Mouse (Mus musculus) liver, embryonic 11.5 days (tissue): ENCODE results near the gene Traf5. TPM values are rescaled to one million over a fixed set of nuclear protein-coding genes. Genes with fewer than 3 reads are reported as not detected.

Experiments
- ATAC-seq: fragments of 200-750 bp; cut with Nextera tagmentation; replicated peaks from 2 replicates; pipeline ENCODE4 v1.8.0; 2017; ENCODE audit warnings: moderate number of reproducible peaks, mild to moderate bottlenecking, moderate TSS enrichment, moderate library complexity; ENCODE audit not compliant: low FRiP score
- DNase-seq: peaks from one replicate; pipeline ENCODE4 v3.0.0-alpha.2; 2017; ENCODE audit warnings: low spot score
- H3K27ac ChIP-seq: fragments of 300-500 bp; sonication (generic); 2 replicates; pipeline ENCODE4 v1.5.1; 2014; ENCODE audit warnings: mild to moderate bottlenecking, low read depth, low read length, control low read depth
- H3K27me3 ChIP-seq: fragments of 300-500 bp; sonication (generic); replicated peaks from 2 replicates; pipeline ENCODE4 v1.6.1; 2014; ENCODE audit warnings: low read length, mixed read lengths; ENCODE audit not compliant: control insufficient read depth, insufficient read depth
- H3K36me3 ChIP-seq: fragments of 300-500 bp; sonication (generic); 2 replicates; pipeline ENCODE4 v1.6.1; 2014; ENCODE audit warnings: mild to moderate bottlenecking, low read length, moderate library complexity, mixed read lengths; ENCODE audit not compliant: control insufficient read depth, insufficient read depth
- H3K4me1 ChIP-seq: fragments of 300-500 bp; sonication (generic); replicated peaks from 2 replicates; pipeline ENCODE4 v1.6.1; 2014; ENCODE audit warnings: low read length, mixed read lengths; ENCODE audit not compliant: control insufficient read depth, insufficient read depth
- H3K4me2 ChIP-seq: fragments of 300-500 bp; sonication (generic); 2 replicates; pipeline ENCODE4 v1.6.1; 2014; ENCODE audit warnings: mild to moderate bottlenecking, control low read depth, moderate library complexity
- H3K4me3 ChIP-seq: fragments of 300-500 bp; sonication (generic); 2 replicates; pipeline ENCODE4 v1.5.1; 2014; ENCODE audit warnings: low read depth, low read length, control low read depth
- H3K9ac ChIP-seq: fragments of 300-500 bp; sonication (generic); 2 replicates; pipeline ENCODE4 v1.6.1; 2014; ENCODE audit warnings: low read depth, low read length, control low read depth
- H3K9me3 ChIP-seq: fragments of 300-500 bp; sonication (generic); 2 replicates; pipeline ENCODE4 v1.6.1; 2016; ENCODE audit warnings: low read length, inconsistent platforms, mixed read lengths; ENCODE audit not compliant: control insufficient read depth
- WGBS: fragments of 180-500 bp; shearing (Covaris S2); extraction: QIAGEN DNeasy Blood & Tissue Kit; methylation state at CpG from one replicate; pipeline ENCODE4 v1.1.7; 2014; 5-methylcytosine and 5-hydroxymethylcytosine counted together
- polyA plus RNA-seq: library from polyadenylated mRNA; unstranded; fragments of >200 nt; fragmentation: Nextera tagmentation; extraction: Ambion mirVana; gene quantifications from 2 replicates; pipeline ENCODE4 v1.2.1, GENCODE M21; 2014

Traf5 gene
- polyA plus RNA-seq, 1 experiment from 2014 or later, result 10.6 TPM

DNA sequence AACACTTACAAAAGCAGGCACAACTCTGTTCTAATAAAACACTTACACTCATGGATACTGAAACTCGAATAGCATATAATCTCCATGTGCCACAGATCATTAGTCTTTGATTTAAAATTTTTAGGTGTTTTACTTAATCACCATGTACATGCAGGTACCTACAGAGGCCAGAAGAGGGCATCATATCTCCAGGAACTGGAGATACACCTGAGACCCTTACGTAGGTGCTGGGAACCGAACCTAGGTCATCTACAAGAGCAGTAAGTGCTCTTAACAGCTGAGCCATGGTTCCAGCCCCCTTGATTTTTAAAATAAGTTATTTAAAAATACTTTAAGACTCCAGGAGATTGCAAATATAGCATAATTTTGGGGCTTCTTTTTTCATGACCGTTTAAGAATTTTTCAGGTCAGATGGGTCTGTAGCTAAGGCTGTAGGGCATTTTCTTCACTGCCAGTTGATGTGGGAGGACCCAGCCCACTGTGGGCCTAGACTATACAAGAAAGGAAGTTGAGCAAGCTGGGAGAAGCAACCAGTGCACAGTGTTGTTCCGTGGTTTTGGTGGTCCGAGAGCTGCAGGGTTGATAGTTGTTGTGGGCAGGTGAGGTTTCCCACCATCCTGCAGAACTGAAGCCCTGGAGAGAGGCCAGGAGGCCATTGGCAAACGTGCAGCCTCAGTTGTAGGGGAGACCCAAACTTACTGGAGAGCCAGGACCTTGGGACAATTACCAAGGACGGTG, 29.0 kb downstream of the Traf5 start:
- WGBS, result 83% methylated on average over 8 of the region's 8 CpGs
- no peak for DNase-seq
- H3K4me2 ChIP-seq, result no peak overlapping the region
- H3K9me3 ChIP-seq, result peaks cover 4% of the 10 kb centered on the region; the same call in 1 of the 2 replicates
- no peak overlapping the region for H3K27ac ChIP-seq
- no peak for ATAC-seq
- peaks cover 7% of the 10 kb centered on the region for H3K36me3 ChIP-seq
- no peak overlapping the region for H3K4me3 ChIP-seq
- H3K27me3 ChIP-seq, result no peaks in the 10 kb centered on the region
- no peaks in the 10 kb centered on the region for H3K4me1 ChIP-seq
- H3K9ac ChIP-seq, result no peak overlapping the region

DNA sequence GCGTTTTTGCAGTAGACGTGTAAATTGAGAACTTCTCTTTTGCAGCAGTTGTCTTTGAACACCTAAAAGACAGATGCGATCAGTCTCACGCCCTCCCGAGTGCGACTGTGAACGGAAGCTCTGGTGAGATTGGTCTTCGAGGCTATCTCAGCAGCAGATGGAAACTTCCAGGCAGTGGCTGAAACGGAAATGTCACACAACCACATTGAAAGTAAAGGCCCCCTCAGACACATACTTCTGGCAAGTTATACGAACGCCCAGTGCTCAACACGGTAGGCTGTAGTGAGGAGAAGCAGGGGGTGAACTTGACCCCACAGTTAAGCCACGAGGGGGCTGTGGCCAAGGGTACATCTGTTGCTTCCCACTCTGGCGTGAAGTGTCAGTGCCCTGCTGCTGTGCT, 29.7 kb downstream of the Traf5 start:
- no peak for ATAC-seq
- H3K4me2 ChIP-seq, result no peak overlapping the region
- H3K27ac ChIP-seq, result no peak overlapping the region
- DNase-seq, result no peak
- 72% methylated on average over 14 of the region's 14 CpGs for WGBS
- H3K4me3 ChIP-seq, result no peak overlapping the region
- no peaks in the 10 kb centered on the region for H3K4me1 ChIP-seq
- H3K9ac ChIP-seq, result no peak overlapping the region
- H3K36me3 ChIP-seq, result peaks cover 7% of the 10 kb centered on the region
- no peaks in the 10 kb centered on the region for H3K27me3 ChIP-seq
- H3K9me3 ChIP-seq, result peaks cover 4% of the 10 kb centered on the region; the same call in 1 of the 2 replicates

DNA sequence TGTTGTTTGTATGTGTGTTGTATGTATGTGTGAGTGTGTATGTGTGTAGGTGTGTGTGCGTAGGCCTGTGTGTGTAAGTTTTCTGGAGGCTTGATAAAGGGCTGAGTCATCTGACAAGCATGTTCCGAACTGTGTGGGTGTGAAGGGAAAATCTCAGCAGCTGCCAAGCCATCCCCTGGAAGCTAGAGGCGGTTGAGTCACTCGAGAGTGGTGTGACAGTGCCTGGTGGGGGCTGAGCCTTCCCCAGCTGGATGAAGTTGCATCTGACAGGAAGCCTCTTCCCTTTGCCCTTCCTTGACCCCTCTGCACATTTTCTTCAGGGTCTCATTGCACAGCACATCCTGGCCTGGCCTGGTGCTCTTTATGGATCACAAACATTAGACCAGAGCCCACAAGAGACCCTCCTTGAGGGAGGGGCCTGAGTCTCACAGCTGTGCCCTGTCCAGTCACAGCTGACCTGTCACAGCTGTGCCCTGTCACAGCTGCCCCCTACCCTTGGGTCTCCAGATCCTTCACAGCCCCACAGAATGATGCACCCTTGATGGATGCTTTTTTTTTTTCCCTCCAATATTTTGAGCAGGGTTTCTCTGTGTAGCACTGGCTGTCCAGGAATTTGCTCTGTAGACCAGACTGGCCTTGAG, 30.6 kb downstream of the Traf5 start:
- H3K27ac ChIP-seq, result no peak overlapping the region
- H3K9ac ChIP-seq, result no peak overlapping the region
- WGBS, result 66% methylated on average over 4 of the region's 4 CpGs
- no peak overlapping the region for H3K4me3 ChIP-seq
- no peak overlapping the region for H3K4me2 ChIP-seq
- peaks cover 4% of the 10 kb centered on the region; the same call in 1 of the 2 replicates for H3K9me3 ChIP-seq
- DNase-seq, result no peak
- ATAC-seq, result 0 out of 2 replicates have a peak, but pooled peaks have one; percentile 10
- H3K27me3 ChIP-seq, result no peaks in the 10 kb centered on the region
- H3K36me3 ChIP-seq, result peaks cover 12% of the 10 kb centered on the region
- no peaks in the 10 kb centered on the region for H3K4me1 ChIP-seq

DNA sequence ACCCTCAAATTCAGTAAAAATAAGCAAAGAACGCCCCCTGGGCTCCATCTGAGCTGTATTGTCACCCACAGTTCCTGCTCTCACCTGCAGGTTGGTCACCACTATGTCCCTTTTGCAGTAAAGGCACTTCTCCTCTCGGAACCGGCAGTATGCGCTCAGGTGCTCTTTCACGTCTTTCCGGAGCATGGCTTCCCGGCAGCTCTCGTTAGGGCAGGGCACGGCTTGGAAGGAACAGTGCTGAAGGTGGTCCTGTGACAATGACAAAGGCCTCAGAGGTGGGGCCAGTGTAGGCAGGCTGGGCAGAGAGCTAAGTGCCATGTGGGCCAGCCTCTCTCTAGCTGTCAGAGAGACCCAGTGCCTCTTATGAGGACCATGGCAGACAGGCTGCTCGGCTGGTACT, 33.4 kb downstream of the Traf5 start:
- no peak for ATAC-seq
- no peak for DNase-seq
- H3K36me3 ChIP-seq, result peaks cover 8% of the 10 kb centered on the region; the same call in 1 of the 2 replicates
- H3K9ac ChIP-seq, result no peak overlapping the region
- H3K4me3 ChIP-seq, result no peak overlapping the region
- H3K4me2 ChIP-seq, result no peak overlapping the region
- H3K27ac ChIP-seq, result no peak overlapping the region
- H3K27me3 ChIP-seq, result no peaks in the 10 kb centered on the region
- H3K9me3 ChIP-seq, result peaks cover 4% of the 10 kb centered on the region; the same call in 1 of the 2 replicates
- H3K4me1 ChIP-seq, result no peaks in the 10 kb centered on the region
- WGBS, result 86% methylated on average over 10 of the region's 10 CpGs

DNA sequence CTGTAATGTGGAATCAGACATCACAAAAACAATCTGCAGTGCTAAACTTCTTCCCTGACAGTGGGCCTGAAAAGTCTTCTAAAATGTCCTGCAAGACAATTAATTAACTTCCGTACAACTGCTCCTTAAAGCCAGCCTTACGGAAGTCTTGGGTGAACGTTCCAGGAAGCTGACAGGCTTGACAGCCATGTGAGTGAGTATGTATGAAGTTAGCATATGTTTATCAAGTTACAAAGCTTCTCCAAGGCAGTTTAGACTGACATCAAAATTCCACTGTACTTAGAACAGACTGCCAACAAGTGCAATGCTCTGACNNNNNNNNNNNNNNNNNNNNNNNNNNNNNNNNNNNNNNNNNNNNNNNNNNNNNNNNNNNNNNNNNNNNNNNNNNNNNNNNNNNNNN, 38.6 kb downstream of the Traf5 start:
- H3K9ac ChIP-seq, result no peak overlapping the region
- H3K4me2 ChIP-seq, result no peak overlapping the region
- no peak overlapping the region for H3K27ac ChIP-seq
- H3K4me3 ChIP-seq, result no peak overlapping the region
- 68% methylated on average over 3 of the region's 3 CpGs for WGBS
- H3K36me3 ChIP-seq, result peaks cover 6% of the 10 kb centered on the region; the same call in 1 of the 2 replicates
- H3K9me3 ChIP-seq, result no peaks in the 10 kb centered on the region
- H3K27me3 ChIP-seq, result no peaks in the 10 kb centered on the region
- no peak for ATAC-seq
- H3K4me1 ChIP-seq, result no peaks in the 10 kb centered on the region
- no peak for DNase-seq

DNA sequence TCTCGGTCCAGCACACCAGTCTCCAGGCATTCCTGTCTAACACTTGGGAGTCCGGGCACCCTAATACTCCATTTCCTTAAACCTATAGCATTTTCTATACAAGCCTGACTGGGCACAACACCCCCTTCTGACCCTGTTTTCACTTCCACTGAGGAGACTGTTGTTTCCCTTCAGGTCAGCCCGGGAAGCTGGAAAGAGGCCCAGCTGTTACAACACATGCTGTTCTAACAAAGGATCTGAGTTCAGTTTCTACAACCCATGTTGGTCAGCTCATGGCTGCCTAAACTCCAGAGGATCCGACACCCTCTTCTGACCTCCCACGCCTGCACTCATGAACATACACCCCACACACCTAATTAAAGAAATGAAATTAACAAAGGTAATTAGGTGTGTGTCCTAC, 39.4 kb downstream of the Traf5 start:
- Histone ChIP-seq H3K36me3 (peaks cover 6% of the 10 kb centered on the region; the same call in 1 of the 2 replicates), H3K4me1 (no peaks in the 10 kb centered on the region), H3K27me3 (no peaks in the 10 kb centered on the region), H3K9ac (no peak overlapping the region), H3K4me3 (no peak overlapping the region), H3K9me3 (no peaks in the 10 kb centered on the region), H3K4me2 (no peak overlapping the region), H3K27ac (no peak overlapping the region)
- WGBS, result 88% methylated on average over 5 of the region's 5 CpGs
- no peak for DNase-seq
- no peak for ATAC-seq

DNA sequence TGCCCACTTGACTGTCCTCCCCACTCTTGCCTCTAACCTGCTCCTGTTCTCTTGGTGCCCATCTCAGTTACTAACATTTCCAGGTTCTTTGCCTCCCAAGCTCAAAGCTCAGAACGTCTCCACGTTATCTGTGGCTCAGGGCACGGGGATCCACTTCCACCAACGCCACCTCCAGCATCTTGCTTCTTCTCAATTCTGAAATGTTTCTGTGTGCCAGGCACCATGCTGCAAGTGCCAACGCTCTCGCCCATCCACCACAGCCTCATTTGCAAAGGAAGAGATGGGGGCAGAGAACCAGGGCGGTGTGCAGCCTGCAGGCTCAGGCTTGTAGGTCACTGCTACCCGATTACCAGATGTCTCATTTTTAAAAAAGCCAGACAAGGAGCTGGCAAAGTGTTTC, 39.9 kb downstream of the Traf5 start:
- ATAC-seq, result no peak
- no peak for DNase-seq
- no peaks in the 10 kb centered on the region for H3K4me1 ChIP-seq
- H3K4me3 ChIP-seq, result no peak overlapping the region
- no peaks in the 10 kb centered on the region for H3K27me3 ChIP-seq
- WGBS, result 85% methylated on average over 8 of the region's 8 CpGs
- H3K27ac ChIP-seq, result no peak overlapping the region
- H3K4me2 ChIP-seq, result no peak overlapping the region
- no peak overlapping the region for H3K9ac ChIP-seq
- no peaks in the 10 kb centered on the region for H3K9me3 ChIP-seq
- peaks cover 6% of the 10 kb centered on the region; the same call in 1 of the 2 replicates for H3K36me3 ChIP-seq

DNA sequence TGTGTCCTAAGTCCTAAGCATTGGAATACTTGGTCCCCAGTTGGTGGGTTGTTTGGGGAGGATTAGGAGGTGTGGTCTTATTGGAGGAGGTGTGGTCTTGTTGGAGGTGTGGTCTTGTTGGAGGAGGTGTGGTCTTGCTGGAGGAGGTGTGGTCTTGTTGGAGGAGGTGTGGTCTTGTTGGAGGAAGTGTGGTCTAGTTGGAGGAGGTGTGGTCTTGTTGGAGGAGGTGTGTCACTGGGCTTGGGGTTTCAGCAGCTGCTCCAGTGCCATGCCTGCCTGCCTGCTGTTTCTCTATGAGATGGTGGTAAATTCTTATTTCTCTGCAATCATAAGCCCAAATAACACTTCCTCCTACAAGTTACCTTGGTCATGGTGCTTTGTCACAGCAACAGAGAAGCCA, 93.3 kb downstream of the Traf5 start:
- H3K4me3 ChIP-seq, result no peak overlapping the region
- H3K4me2 ChIP-seq, result no peak overlapping the region
- H3K27me3 ChIP-seq, result no peaks in the 10 kb centered on the region
- no peaks in the 10 kb centered on the region for H3K9me3 ChIP-seq
- DNase-seq, result no peak
- peaks cover 9% of the 10 kb centered on the region for H3K4me1 ChIP-seq
- no peak overlapping the region for H3K9ac ChIP-seq
- no peak overlapping the region for H3K27ac ChIP-seq
- no peak; the same call in 1 of the 2 replicates for ATAC-seq
- H3K36me3 ChIP-seq, result no peaks in the 10 kb centered on the region; the same call in 1 of the 2 replicates
